Mouse (Mus musculus) forebrain, embryonic 11.5 days (tissue): ENCODE results near the gene Sgms2. TPM values are rescaled to one million over a fixed set of nuclear protein-coding genes. Genes with fewer than 3 reads are reported as not detected.
A peak's percentile ranks its signal among the peaks of the same experiment; 100 is the strongest.

Experiments used
- ATAC-seq: fragments of 200-750 bp; cut with Nextera tagmentation; replicated peaks from 2 replicates; pipeline ENCODE4 v1.8.0; 2017; ENCODE audit warnings: moderate TSS enrichment; ENCODE audit not compliant: low FRiP score
- DNase-seq: peaks from one replicate; pipeline ENCODE4 v3.0.0-alpha.2; 2017; ENCODE audit warnings: low spot score
- H3K27ac ChIP-seq: fragments of 300-500 bp; sonication (generic); 2 replicates; pipeline ENCODE4 v1.5.1; 2014; ENCODE audit warnings: low read depth, low read length
- H3K27me3 ChIP-seq: fragments of 300-500 bp; sonication (generic); 2 replicates; pipeline ENCODE4 v1.6.1; 2014; ENCODE audit warnings: mild to moderate bottlenecking, low read length, mixed read lengths; ENCODE audit not compliant: control insufficient read depth, insufficient read depth
- H3K36me3 ChIP-seq: fragments of 300-500 bp; sonication (generic); 2 replicates; pipeline ENCODE4 v1.6.1; 2014; ENCODE audit warnings: mild to moderate bottlenecking, low read length, moderate library complexity, mixed read lengths; ENCODE audit not compliant: control insufficient read depth, insufficient read depth
- H3K4me1 ChIP-seq: fragments of 300-500 bp; sonication (generic); replicated peaks from 2 replicates; pipeline ENCODE4 v1.6.1; 2014; ENCODE audit warnings: low read length, mixed read lengths; ENCODE audit not compliant: control insufficient read depth, insufficient read depth
- H3K4me2 ChIP-seq: fragments of 300-500 bp; sonication (generic); 2 replicates; pipeline ENCODE4 v1.6.1; 2014; ENCODE audit warnings: low read depth, mild to moderate bottlenecking, low read length, moderate library complexity, mixed read lengths; ENCODE audit not compliant: severe bottlenecking
- H3K4me3 ChIP-seq: fragments of 300-500 bp; sonication (generic); 2 replicates; pipeline ENCODE4 v1.5.1; 2014; ENCODE audit warnings: low read depth, low read length
- H3K9ac ChIP-seq: fragments of 300-500 bp; sonication (generic); 2 replicates; pipeline ENCODE4 v1.6.1; 2014; ENCODE audit warnings: low read length
- H3K9me3 ChIP-seq: fragments of 300-500 bp; sonication (generic); 2 replicates; pipeline ENCODE4 v1.6.1; 2016; ENCODE audit warnings: low read length, mixed read lengths; ENCODE audit not compliant: control insufficient read depth
- WGBS: fragments of 180-500 bp; shearing (Covaris S2); extraction: QIAGEN DNeasy Blood & Tissue Kit; methylation state at CpG from one replicate; pipeline ENCODE4 v1.1.7; 2014; 5-methylcytosine and 5-hydroxymethylcytosine counted together
- polyA plus RNA-seq: library from polyadenylated mRNA; unstranded; fragments of >200 nt; fragmentation: Nextera tagmentation; extraction: Ambion mirVana; gene quantifications from 2 replicates; pipeline ENCODE4 v1.2.1, GENCODE M21; 2014

Sgms2 gene
- polyA plus RNA-seq, 1 experiment from 2014 or later = 0.83 TPM

DNA sequence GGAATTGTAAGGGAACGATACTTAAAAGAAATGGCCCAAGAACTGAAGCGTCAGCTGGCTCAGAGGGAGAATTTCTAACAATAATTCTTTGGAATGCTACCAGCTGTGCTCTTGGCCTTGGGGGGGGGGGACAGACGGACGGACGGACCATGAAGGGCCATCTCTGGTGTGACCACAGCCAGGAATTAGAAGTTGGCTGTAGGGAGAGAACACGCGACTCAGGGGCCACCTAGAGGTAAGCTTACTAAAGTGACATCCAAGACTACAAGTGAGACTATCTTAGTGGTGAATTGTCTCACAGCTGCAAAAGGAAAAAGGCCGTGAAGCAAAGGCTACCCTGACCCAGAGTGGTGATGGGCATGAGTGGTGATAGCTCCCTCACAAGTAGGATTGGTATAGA, 20.4 kb upstream of the Sgms2 start:
- DNase-seq (no peak), ATAC-seq (no peak)
- Histone ChIP-seq H3K27me3 (no peaks in the 10 kb centered on the region), H3K4me3 (no peak overlapping the region), H3K4me2 (no peak overlapping the region), H3K9me3 (no peaks in the 10 kb centered on the region), H3K36me3 (no peaks in the 10 kb centered on the region), H3K27ac (no peak overlapping the region), H3K9ac (no peak overlapping the region), H3K4me1 (no peaks in the 10 kb centered on the region)
- WGBS = 71% methylated on average over 8 of the region's 8 CpGs

GRCm38 (mm10) chr3:131508024-131508423, 16.8 kb upstream of the Sgms2 start:
- ATAC-seq (no peak), DNase-seq (no peak)
- Histone ChIP-seq H3K9ac (no peak overlapping the region), H3K4me2 (no peak overlapping the region), H3K27me3 (no peaks in the 10 kb centered on the region), H3K27ac (no peak overlapping the region), H3K36me3 (no peaks in the 10 kb centered on the region), H3K4me3 (no peak overlapping the region), H3K9me3 (no peaks in the 10 kb centered on the region), H3K4me1 (no peaks in the 10 kb centered on the region)
- WGBS = 81% methylated on average over 2 of the region's 2 CpGs

- DNase-seq (no peak), ATAC-seq (no peak)
- no peak overlapping the region for H3K4me3 ChIP-seq
- no peak overlapping the region for H3K27ac ChIP-seq
- H3K4me1 ChIP-seq = no peaks in the 10 kb centered on the region
- H3K9ac ChIP-seq = no peak overlapping the region
- H3K9me3 ChIP-seq = no peaks in the 10 kb centered on the region
- 87% methylated on average over 14 of the region's 14 CpGs for WGBS
- no peaks in the 10 kb centered on the region for H3K27me3 ChIP-seq
- no peaks in the 10 kb centered on the region for H3K36me3 ChIP-seq
- H3K4me2 ChIP-seq = no peak overlapping the region
These were observed 13.5 kb upstream of the Sgms2 start for GRCm38 (mm10) chr3:131504595-131505223.

DNA sequence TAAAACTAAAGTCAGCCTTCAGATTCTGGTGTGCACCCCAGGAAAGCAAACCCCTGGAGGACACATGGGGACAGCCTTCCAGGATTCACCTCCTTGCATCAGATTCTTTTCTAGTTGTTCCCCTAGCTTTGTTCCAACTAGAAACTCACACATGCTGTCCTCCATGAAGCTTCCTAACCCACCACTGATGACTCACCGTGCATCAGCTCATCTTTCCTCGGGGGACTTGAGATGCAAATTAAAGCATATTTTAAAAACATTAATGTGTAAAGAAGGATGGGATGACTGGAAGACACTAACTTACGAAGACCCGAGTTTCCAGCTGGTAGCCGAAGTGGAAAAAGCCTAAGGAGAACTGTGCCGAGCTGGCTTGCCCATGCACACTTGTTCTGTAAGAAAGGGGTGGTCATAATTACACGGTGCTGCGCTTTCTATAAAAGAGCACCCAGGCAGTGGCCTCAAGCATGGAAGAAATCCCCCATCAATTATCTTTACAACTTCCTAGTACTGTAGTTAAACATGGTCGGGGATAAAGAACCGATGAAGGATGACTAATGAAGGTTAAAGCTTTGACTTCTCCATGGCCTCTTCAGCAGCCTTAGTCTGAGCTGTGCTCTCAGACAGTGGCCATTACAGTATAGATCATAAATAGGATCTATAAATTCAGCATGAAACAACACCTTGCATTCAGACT, 10.6 kb upstream of the Sgms2 start:
- no peak overlapping the region for H3K27ac ChIP-seq
- no peaks in the 10 kb centered on the region for H3K27me3 ChIP-seq
- H3K4me2 ChIP-seq = no peak overlapping the region
- no peak overlapping the region for H3K9ac ChIP-seq
- no peaks in the 10 kb centered on the region for H3K36me3 ChIP-seq
- DNase-seq = no peak
- H3K4me1 ChIP-seq = no peaks in the 10 kb centered on the region
- no peaks in the 10 kb centered on the region for H3K9me3 ChIP-seq
- WGBS = 63% methylated on average over 10 of the region's 10 CpGs
- ATAC-seq = 0 out of 2 replicates have a peak, but pooled peaks have one; percentile 49
- H3K4me3 ChIP-seq = no peak overlapping the region

DNA sequence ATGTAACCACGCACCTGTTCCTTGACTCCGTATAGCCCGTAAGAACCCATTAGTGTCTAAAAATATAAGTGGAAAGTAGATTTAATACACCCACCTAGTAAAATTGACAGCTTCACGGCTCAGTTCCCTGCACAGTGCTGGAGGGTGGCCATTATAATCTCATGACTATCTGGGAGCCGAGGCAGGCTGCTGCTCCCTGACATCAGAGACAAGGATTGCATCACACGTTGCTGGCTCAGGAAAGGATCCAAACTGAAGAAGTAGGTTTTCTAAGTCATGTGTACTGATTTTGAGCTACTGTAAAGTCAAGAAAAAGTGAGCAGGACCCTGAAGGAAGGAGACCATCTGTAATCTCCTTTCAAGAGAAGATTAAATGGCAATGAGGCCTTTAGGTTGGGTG, 8.4 kb upstream of the Sgms2 start:
- no peak overlapping the region for H3K4me3 ChIP-seq
- H3K27me3 ChIP-seq = no peaks in the 10 kb centered on the region
- 92% methylated on average over 6 of the region's 6 CpGs for WGBS
- H3K36me3 ChIP-seq = no peaks in the 10 kb centered on the region
- no peak overlapping the region for H3K27ac ChIP-seq
- no peaks in the 10 kb centered on the region for H3K9me3 ChIP-seq
- ATAC-seq (no peak), DNase-seq (no peak)
- H3K4me1 ChIP-seq = no peaks in the 10 kb centered on the region
- H3K4me2 ChIP-seq = no peak overlapping the region
- H3K9ac ChIP-seq = no peak overlapping the region

DNA sequence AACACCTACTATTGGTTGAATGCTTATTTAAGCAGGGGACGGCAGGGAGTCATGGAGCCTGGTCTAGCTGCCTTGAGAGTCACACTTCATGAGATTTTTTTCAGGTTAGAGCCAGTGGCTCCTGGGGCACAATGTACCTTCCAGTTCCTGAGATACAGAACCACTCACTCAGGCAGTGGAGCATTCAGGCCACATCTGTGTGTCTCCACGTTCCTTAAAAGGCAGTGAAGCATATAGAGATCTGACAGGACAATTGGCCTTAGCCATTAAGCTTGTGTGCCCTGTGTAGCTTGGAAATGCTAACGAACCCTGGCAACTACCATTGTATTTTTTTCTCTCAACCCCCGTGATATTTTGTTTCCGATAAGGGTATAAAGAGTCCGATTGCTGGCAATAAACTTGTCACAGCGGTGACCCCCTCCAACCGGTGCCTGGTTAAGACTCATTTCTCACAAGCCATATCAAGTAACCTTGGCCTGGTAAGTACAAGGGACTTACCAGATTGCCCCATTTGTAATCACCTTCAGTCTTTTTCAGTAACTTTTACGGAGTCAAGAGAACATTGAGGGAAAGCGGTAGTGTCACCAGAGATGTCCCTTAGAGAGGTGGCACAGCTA, 5.4 kb upstream of the Sgms2 start:
- 50% methylated on average over 10 of the region's 10 CpGs for WGBS
- Histone ChIP-seq H3K9ac (no peak overlapping the region), H3K27me3 (peaks cover 2% of the 10 kb centered on the region; the same call in 1 of the 2 replicates), H3K4me1 (no peaks in the 10 kb centered on the region), H3K9me3 (no peaks in the 10 kb centered on the region), H3K4me3 (no peak overlapping the region), H3K27ac (no peak overlapping the region), H3K4me2 (no peak overlapping the region), H3K36me3 (no peaks in the 10 kb centered on the region)
- ATAC-seq (no peak), DNase-seq (no peak)

- Histone ChIP-seq H3K4me2 (no peak overlapping the region), H3K9me3 (no peaks in the 10 kb centered on the region), H3K4me1 (0 out of 2 replicates have a peak, but pooled peaks cover 2% of the 10 kb centered on the region), H3K4me3 (no peak overlapping the region), H3K9ac (no peak overlapping the region), H3K27me3 (peaks cover 11% of the 10 kb centered on the region; the same call in 1 of the 2 replicates), H3K27ac (no peak overlapping the region), H3K36me3 (no peaks in the 10 kb centered on the region)
- no peak for DNase-seq
- ATAC-seq = no peak
- 83% methylated on average over 1 of the region's 1 CpGs for WGBS
These were observed 3.9 kb upstream of the Sgms2 start for GRCm38 (mm10) chr3:131495076-131495475.

GRCm38 (mm10) chr3:131493194-131493593, 2.0 kb upstream of the Sgms2 start:
- Histone ChIP-seq H3K27ac (no peak overlapping the region), H3K36me3 (no peaks in the 10 kb centered on the region), H3K4me3 (no peak overlapping the region), H3K4me2 (no peak overlapping the region), H3K4me1 (0 out of 2 replicates have a peak, but pooled peaks cover 5% of the 10 kb centered on the region), H3K9ac (no peak overlapping the region), H3K9me3 (no peaks in the 10 kb centered on the region), H3K27me3 (peaks cover 23% of the 10 kb centered on the region)
- no peak for ATAC-seq
- no peak for DNase-seq
- WGBS = 70% methylated on average over 6 of the region's 6 CpGs
